Mouse (Mus musculus): ENCODE measurements around the gene Hes3. TPM values are rescaled to one million over a fixed set of nuclear protein-coding genes. Genes with fewer than 3 reads are reported as not detected.
A peak's percentile ranks its signal among the peaks of the same experiment; 100 is the strongest.

Hes3 gene
- total RNA-seq, 2 experiments from 2014 or later = not detected

GRCm38 (mm10) chr4:152312186-152312585 is 20.7 kb upstream of the Hes3 start:
- no peak for DNase-seq
- intact Hi-C loops (cut with DNase I) = no loop called here

DNA sequence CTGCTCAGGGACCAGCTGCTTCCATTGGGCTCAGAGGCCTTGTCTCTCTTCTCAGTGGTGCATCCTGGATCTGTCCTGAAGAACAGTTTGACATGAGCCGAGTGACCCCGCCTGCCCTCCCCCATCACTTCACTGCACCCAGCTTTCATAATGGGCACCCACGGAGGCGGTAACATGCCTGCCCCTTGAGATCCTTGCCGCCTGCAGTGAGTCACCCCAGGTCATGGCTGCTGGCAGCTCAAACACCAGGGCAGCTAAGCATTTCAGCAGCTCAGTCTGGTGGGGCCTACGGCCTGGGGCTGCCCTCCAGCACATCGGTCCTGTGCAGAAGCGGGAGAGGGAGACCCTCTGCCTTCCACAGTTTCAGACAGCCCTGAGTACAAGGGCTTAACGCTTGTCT is 16.1 kb upstream of the Hes3 start:
- no peak for DNase-seq
- intact Hi-C loops (cut with DNase I) = no loop called here

GRCm38 (mm10) chr4:152305991-152306390 is 14.5 kb upstream of the Hes3 start:
- intact Hi-C loops (cut with DNase I) = no loop called here
- no peak for DNase-seq

DNA sequence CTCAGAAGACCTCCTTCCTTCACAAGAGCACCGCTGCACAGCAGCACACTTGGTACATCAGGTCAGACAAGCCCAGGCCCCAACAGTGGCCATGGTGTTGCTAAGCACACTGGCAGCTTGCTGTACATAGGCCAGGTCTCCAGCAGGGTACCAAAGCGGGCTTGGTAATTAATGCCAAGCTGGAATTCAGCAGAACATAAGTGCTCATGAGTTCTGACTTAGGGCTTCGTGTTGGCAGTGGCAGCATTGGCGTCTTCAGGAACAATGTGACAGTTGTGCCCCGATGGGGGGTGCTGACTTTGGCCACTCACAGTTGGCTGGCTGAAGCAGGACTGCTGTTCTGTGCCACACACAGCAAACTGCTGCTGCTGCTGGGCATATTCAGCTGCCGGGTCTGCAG is 13.2 kb upstream of the Hes3 start:
- intact Hi-C loops (cut with DNase I) = no loop called here
- DNase-seq = no peak

DNA sequence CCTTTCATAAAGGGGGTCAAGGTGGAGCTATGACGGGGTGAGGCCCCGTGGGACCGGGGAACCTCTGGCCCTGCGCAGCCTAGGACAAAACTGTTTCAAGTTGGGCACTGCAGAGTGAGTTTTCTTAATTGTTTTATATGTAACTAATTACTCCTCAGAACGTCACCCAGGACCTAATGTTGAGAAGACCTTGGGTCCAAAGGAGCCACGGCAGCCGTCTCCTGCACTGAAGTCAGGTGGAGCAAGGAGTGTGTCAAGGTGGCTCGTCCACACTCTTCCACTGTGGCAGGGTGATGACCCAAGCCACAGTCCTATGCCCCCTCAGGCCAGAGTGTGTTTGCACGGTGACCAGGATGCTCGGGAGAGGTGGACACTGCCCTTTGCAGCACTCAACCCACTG is 11.7 kb upstream of the Hes3 start:
- no peak for DNase-seq
- intact Hi-C loops (cut with DNase I) = no loop called here

GRCm38 (mm10) chr4:152302012-152302411 is 10.6 kb upstream of the Hes3 start:
- intact Hi-C loops (cut with DNase I) = no loop called here

GRCm38 (mm10) chr4:152300375-152300774 is 8.9 kb upstream of the Hes3 start:
- DNase-seq = no peak
- intact Hi-C loops (cut with DNase I) = no loop called here

More at GRCm38 (mm10) chr4:152302012-152302411, 10.6 kb upstream of the Hes3 start:
- DNase-seq = no peak

DNA sequence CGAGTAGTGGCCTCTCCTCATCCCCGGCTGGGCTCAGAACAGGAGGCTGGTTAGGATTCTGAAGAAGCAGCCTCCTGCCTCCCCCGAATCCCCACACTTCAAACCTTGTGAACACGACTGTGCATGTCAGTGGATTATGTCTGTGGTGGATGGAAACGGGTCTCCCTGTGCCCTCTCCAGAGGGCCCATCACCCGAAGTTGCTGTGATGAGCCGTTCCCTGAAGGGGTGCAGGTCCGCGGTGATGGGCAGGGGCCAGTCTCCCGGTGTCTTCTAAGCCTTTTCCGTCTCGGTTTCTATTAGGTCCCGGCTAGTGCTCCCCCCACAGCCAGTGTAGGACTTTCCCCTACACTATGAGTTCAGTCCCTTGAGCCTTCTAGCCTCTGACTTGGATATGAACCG is 7.4 kb upstream of the Hes3 start:
- intact Hi-C loops (cut with DNase I) = no loop called here

DNA sequence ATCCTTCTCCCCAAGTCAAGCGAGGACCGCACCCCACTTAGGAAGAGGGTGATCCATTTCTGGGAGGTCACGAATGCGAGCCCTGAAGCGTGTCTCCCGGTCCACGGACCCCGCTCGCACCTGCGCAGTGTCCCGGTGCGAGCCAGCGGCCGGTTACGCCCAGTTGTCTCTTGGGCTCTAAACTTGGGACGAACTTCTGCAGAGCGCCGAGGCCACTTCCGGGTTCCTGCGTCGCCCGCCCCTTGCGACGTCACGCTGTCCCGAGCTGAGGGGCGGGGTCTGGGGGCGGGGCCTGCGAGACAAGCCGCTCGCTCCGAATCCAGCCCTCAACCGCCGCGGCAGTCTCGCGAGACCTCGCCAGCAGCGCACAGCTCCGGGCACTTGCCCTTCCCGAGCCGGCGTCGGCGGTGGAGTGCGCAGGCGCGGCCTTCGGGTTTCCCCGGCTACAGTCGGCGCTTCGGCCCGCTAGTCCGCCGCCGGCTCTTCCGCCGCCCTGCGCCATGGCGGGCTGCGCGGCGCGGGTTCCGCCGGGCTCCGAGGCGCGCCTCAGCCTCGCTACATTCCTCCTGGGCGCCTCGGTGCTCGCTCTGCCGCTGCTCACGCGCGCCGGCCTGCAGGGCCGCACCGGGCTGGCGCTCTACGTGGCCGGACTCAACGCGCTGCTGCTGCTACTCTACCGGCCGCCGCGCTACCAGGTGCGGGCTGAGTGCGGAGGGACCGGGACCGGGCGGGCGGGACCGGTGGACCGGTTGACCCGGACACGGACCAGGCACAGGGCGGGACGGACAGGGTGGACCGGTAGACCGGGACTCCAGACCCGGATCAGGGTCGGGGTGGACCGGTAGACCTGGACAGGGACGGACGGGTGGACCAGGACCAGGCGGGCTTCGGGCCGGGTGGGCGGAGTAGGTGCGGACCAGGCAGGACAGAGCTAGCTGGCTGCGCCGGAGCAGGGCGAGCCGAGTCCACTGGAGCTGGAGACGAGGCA is 5.7 kb upstream of the Hes3 start, which contains the start of gene Icmt:
Icmt (plus strand) TSS at position 354 of the 988 bp plus-strand sequence.
- peak; percentile 100 for DNase-seq
- intact Hi-C loops (cut with DNase I) = no loop called here

More for the DNA sequence above, 7.4 kb upstream of the Hes3 start:
- DNase-seq = no peak

- DNase-seq = no peak
- intact Hi-C loops (cut with DNase I) = no loop called here
Measured at GRCm38 (mm10) chr4:152296371-152296770, 4.9 kb upstream of the Hes3 start.

DNA sequence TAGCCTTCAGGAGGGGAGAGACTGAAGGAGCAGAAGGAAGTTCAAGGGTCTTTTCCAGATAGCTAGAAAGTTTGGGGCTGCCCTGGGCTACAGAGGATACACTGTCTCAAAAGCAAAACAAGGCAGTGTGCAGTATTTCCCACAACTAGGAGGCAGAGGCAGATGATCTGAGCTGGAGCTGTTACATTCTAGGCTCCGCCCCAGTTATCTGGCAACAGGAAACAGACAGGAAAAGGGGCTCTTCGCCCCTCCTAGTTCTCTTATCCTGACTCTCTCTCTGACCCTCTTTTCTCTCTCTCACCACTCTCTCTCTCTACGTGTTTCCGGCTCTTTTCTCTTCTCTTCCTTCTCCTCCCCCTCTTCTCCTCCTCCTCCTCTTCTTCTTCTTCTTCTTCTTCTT is 4.5 kb upstream of the Hes3 start:
- no peak for DNase-seq
- intact Hi-C loops (cut with DNase I) = no loop called here

GRCm38 (mm10) chr4:152294188-152294929 is 2.9 kb upstream of the Hes3 start:
- no peak for DNase-seq
- intact Hi-C loops (cut with DNase I) = no loop called here

- intact Hi-C loops (cut with DNase I) = no loop called here
- DNase-seq = no peak
Measured at GRCm38 (mm10) chr4:152292102-152292765, 772 bp upstream of the Hes3 start.

GRCm38 (mm10) chr4:152290991-152291390 is 471 bp downstream of the Hes3 start:
- no peak for DNase-seq
- intact Hi-C loops (cut with DNase I) = no loop called here

GRCm38 (mm10) chr4:152290385-152290784 is 1.1 kb downstream of the Hes3 start:
- DNase-seq = no peak
- intact Hi-C loops (cut with DNase I) = no loop called here

- intact Hi-C loops (cut with DNase I) = loop anchor here (10.0 kb wide), 1 partner anchor 304 kb away; the partner anchor contains the start of gene Thap3
- DNase-seq = no peak
Measured at GRCm38 (mm10) chr4:152288398-152288945, 3.0 kb downstream of the Hes3 start.

GRCm38 (mm10) chr4:152287317-152288120 is 3.9 kb downstream of the Hes3 start:
- intact Hi-C loops (cut with DNase I) = loop anchor here (10.0 kb wide), 1 partner anchor 303 kb away; the partner anchor contains the start of gene Thap3
- no peak for DNase-seq

- peak; percentile 84 to 88 for DNase-seq
- intact Hi-C loops (cut with DNase I) = loop anchor here (10.0 kb wide), 1 partner anchor 302 kb away; the partner anchor contains the start of gene Thap3
Measured at GRCm38 (mm10) chr4:152286887-152287286, 4.6 kb downstream of the Hes3 start.

- DNase-seq = no peak
- intact Hi-C loops (cut with DNase I) = loop anchor here (10.0 kb wide), 1 partner anchor 301 kb away; the partner anchor contains the start of gene Thap3
Measured at GRCm38 (mm10) chr4:152286183-152286582, 5.3 kb downstream of the Hes3 start.

Measured in heart, postnatal 14 days (tissue).